Mouse (Mus musculus): Measurements from ENCODE around the gene Gm29049. TPM values are rescaled to one million over a fixed set of nuclear protein-coding genes. Genes with fewer than 3 reads are reported as not detected.
"Not testable (repeated sequence)": the region's sequence is repeated elsewhere in the genome, so short reads cannot be mapped to it uniquely, and the experiment has no call there.

The Gm29049 gene
- not detected in 2 replicates for total RNA-seq (2014; fragmentation: Nextera tagmentation)
- total RNA-seq (2017) = not detected in 2 replicates

GRCm38 (mm10) chrY:7997068-7997467, at the start of gene Gm29049:
Gene Gm29049, minus strand, starts transcription at chrY:7997168.
- not testable (repeated sequence) for ATAC-seq (replicated peaks; ENCODE audit: poor library complexity, severe bottlenecking)

Other genes starting within 250 kb of the Gm29049 start
- gene Gm20825, start 74.3 kb upstream of the Gm29049 start, total RNA-seq (2014; fragmentation: Nextera tagmentation) = not detected in 2 replicates
- gene Gm20825, start 74.3 kb upstream of the Gm29049 start, total RNA-seq (2017) = not detected in 2 replicates

All from granulocyte monocyte progenitor cell, adult 5-6 weeks (primary cell).